Mouse (Mus musculus) neutrophil, adult 65 days (primary cell): ENCODE data around the gene Castor2. TPM values are rescaled to one million over a fixed set of nuclear protein-coding genes. Genes with fewer than 3 reads are reported as not detected.

Experiments used
- total RNA-seq: library from RNA; stranded (reverse); gene quantifications from 2 replicates; pipeline ENCODE4 v1.2.4, GENCODE M21; 2023

The Castor2 gene
- 3.4 and 4.2 TPM in 2 replicates for total RNA-seq

GRCm38 (mm10) chr5:134099496-134100211, at the start of gene Castor2:
Castor2 (plus strand) TSS chr5:134099711.

DNA sequence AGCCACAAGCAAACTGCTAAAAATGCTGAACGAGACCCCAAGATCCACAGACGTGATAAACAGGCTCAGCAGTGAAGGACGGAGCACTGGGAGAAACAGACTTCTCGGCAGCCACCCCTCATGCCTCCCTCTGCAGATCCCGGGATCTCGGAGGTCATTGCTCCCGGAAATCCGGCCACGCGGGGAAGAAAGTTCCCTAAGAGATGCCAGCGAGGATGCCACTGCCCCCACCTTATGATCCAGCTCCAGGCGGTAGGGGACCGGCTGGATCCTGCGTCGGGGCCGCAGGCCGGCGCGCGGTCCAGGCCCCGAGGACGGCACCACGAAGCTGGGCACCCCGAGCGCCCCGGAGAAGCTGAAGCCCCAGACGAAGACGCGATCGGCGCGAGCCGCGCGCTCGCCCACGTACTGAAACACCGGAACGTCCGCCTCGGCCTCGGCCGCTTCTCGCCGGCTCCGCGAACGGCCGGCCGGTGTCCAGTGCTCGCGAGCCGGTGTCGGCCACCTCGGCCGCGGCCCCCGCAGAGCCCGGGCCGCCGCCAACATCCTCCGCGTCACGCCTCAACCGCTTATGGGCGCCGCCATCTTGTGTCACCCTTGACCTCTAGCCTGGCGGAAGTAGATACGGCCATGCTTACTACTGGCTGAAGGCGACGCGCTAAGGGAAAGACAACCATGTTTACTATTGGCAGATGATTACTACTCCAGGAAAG, 76.8 kb downstream of the Castor2 start, which contains the start of gene Rcc1l:
Rcc1l (minus strand) TSS at position 606 of the 713 bp plus-strand sequence.

DNA sequence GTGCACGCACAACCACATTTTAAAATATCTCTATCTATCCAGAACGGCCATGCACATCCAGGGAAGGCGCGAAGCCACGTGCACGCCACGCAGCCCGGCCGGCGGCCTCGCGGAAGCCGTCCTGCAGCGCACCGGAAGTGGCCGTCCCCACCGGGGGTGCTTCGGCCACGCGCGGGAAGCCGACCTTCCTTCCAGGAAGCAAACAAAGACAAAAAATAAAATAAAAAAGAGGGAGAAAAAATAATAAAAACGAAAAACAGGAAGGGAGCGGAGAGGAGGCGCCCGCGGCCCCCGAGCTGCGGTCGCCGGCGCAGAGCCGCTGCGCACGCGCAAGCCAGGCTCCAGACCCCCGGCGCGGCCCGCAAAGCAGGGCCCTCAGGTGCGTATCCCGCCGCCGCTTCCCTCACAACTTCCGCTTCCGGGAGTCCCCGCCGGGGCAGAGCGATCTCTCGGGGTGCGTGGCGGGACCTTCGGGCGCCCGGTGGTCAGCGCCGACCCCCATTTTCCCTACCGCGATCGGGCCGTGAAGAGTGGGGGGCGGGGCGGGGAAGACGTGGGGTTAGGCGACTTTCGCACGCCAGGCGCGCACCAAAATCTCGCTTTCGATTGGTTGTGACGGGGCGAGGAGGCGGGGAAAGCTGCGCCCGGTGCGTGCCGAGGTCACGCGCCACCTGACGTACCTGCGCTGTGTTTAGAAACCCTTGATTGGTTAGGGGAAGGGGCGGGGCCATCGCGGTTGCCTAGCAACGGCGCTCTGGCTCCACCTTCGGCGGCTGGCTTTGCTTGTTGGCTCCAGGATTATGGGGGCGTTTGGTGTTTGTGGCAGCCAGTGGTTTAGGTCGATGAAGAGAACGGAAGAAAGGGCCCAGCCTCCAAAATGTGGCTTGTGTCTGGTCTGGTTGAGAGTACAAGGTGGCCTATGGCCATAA, 84.6 kb downstream of the Castor2 start, which contains the start of gene Gtf2ird2:
Gtf2ird2 (plus strand) TSS at position 140 of the 929 bp plus-strand sequence.

Other genes starting within 250 kb of the Castor2 start
- 5.1 and 5.3 TPM in 2 replicates for gene Rcc1l, start 77.1 kb downstream of the Castor2 start, total RNA-seq
- 1.9 and 2.2 TPM in 2 replicates for gene Gtf2ird2, start 84.3 kb downstream of the Castor2 start, total RNA-seq
- gene Ncf1, start 129.9 kb downstream of the Castor2 start, total RNA-seq, result 1,488 and 1,625 TPM in 2 replicates
- gene Gtf2i, start 215.0 kb downstream of the Castor2 start, total RNA-seq, result 23.2 and 36.8 TPM in 2 replicates